Comparison of ENCODE assay signal across 8 mouse cellular contexts in genomic region chr6:93657187-93657974, GRCm38 (mm10).
DNase-seq lines count a peak whose midpoint lies in the region; ATAC-seq lines count a peak whose summit lies in the region.

No protein-coding gene starts in this region.

- DNase-seq in spleen, postnatal 4 days (ENCODE audit: low spot score in 2 of 2) = peak; percentile 17 to 71
- no peak for DNase-seq in spleen, postnatal 14 days (ENCODE audit: low spot score in 2 of 2)
- DNase-seq in c-Kit-positive CD71-positive TER-119-negative erythroid progenitor cells, embryonic 14.5 days (ENCODE audit: low read depth) = peak; percentile 22
- peak; percentile 67 for DNase-seq in gastrocnemius, adult 18-20 months (ENCODE audit: low spot score)
- peak; percentile 3 for DNase-seq in induced T-regulatory cell, adult 2 months (ENCODE audit: low read depth)
- DNase-seq in left cerebral cortex, postnatal 4 days = peak; percentile 68
- DNase-seq in ovary, postnatal 10 days (ENCODE audit: low spot score) = peak; percentile 24

- intact Hi-C loops in left cerebral cortex, postnatal 4 days (cut with DNase I) = no loop called here

- ATAC-seq in erythroblast, adult 5-6 weeks (replicated peaks; ENCODE audit: low FRiP score, poor library complexity, severe bottlenecking) = no peak

Comparison
In these comparisons a context has a peak if more than half of its experiments do, and no peak if none do; other contexts are left out.
1. DNase-seq: peak in spleen, postnatal 4 days (2 of 2), c-Kit-positive CD71-positive TER-119-negative erythroid progenitor cells, embryonic 14.5 days (single experiment), gastrocnemius, adult 18-20 months (single experiment), induced T-regulatory cell, adult 2 months (single experiment), left cerebral cortex, postnatal 4 days (single experiment) and ovary, postnatal 10 days (single experiment); none in spleen, postnatal 14 days (0 of 2).